Mouse (Mus musculus): ENCODE results near the gene Trp53. TPM values are rescaled to one million over a fixed set of nuclear protein-coding genes. Genes with fewer than 3 reads are reported as not detected.

Gene Trp53
- total and polyA plus RNA-seq, 3 experiments: 76.4 to 212 TPM; not detected in 1

DNA sequence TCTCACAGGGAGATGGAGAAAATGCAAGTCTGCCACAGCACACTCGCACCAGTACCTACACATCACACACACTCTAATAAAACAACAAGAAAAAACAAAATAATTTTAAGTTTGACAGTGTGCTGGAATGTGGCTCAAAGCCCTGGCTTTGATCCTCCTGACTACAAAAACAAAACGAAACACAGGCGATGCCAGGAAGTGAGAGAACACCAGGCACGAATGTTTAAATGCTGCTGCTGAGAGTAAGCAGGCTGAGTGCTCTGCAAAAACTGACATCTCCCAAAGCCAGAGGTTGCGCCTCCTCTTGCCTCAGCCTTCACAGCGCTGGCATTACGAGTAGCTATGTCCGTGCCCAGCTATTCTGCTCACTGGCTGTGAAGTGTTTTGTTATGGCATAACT, 15.0 kb upstream of the Trp53 start:
- H3K79me2 ChIP-seq (ENCODE audit: control insufficient read depth, insufficient read depth, low read length, poor library complexity): no peaks in the 10 kb centered on the region
- TF ChIP-seq JUND (IDR thresholded peaks at IDR 0.05; ENCODE audit: low read depth, low read length) (no peak), USF2 (IDR thresholded peaks at IDR 0.05; ENCODE audit: borderline replicate concordance in 1 of 2, insufficient read depth in 1 of 2, low read depth in 1 of 2, low read length in 2 of 2) (no peak), NELFE (IDR thresholded peaks at IDR 0.05; ENCODE audit: low read depth, low read length) (no peak), MAFK (IDR thresholded peaks at IDR 0.05; ENCODE audit: borderline replicate concordance, low read depth, low read length) (no peak), GABPA (IDR thresholded peaks at IDR 0.05; ENCODE audit: low read depth, low read length) (no peak), TCF12 (IDR thresholded peaks at IDR 0.05; ENCODE audit: low read depth, low read length) (no peak), MAX (IDR thresholded peaks at IDR 0.05; ENCODE audit: low read length) (no peak), ELF1 (IDR thresholded peaks at IDR 0.05; ENCODE audit: low read depth, low read length) (no peak), HCFC1 (IDR thresholded peaks at IDR 0.05; ENCODE audit: low read depth, low read length) (no peak), KAT2A (conservative IDR thresholded peaks at IDR 0.05; ENCODE audit: low read depth, low read length) (no peak), MXI1 (IDR thresholded peaks at IDR 0.05; ENCODE audit: low read depth, low read length) (no peak), ETS1 (IDR thresholded peaks at IDR 0.05; ENCODE audit: low read depth, low read length) (no peak), BHLHE40 (IDR thresholded peaks at IDR 0.05; ENCODE audit: borderline replicate concordance, low read depth, low read length) (no peak)

DNA sequence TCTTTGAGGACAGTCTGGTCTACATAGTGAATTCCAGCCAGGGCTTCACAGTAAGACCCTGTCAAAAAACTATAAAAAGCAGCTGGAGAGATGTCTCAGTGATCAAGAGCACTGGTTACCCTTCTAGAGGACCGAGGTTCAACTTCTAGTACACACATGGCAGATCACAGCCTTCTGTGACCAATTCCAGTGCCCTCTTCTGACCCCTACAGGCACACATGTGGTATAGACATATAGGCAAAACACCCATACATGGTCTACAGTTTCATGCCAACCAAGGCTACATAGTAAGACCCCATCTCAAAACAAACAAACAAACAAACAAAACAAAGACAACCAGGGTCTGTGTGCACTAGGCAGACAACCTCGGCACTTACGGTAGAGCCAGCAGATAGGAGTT, 4.9 kb upstream of the Trp53 start:
- no peaks in the 10 kb centered on the region for H3K27me3 ChIP-seq (ENCODE audit: control insufficient read depth in 1 of 2, insufficient read depth in 2 of 2, low read length in 2 of 2)
- H3K9me3 ChIP-seq (replicated peaks; ENCODE audit: insufficient read depth, low read length): no peaks in the 10 kb centered on the region
- no peak for TF ChIP-seq USF1 (IDR thresholded peaks at IDR 0.05; ENCODE audit: low read depth, low read length)
- no peak for TF ChIP-seq ZNF384 (IDR thresholded peaks at IDR 0.05; ENCODE audit: low read depth, low read length)
- TF ChIP-seq SIN3A (IDR thresholded peaks at IDR 0.05; ENCODE audit: low read length): 0 out of 2 replicates have a peak, but pooled peaks have one; percentile 29
- peak; percentile 57 to 71 (median 68) for TF ChIP-seq CTCF (IDR thresholded peaks at IDR 0.05 in 2 of 3, conservative IDR thresholded peaks at IDR 0.05 in 1 of 3; ENCODE audit: control insufficient read depth in 1 of 3, insufficient read depth in 1 of 3, low read depth in 2 of 3, low read length in 3 of 3, poor library complexity in 1 of 3, severe bottlenecking in 1 of 3)
- TF ChIP-seq TBP (IDR thresholded peaks at IDR 0.05; ENCODE audit: low read depth, low read length): no peak
- peak; percentile 48 for TF ChIP-seq SMC3 (IDR thresholded peaks at IDR 0.05; ENCODE audit: low read depth, low read length)
- no peak for TF ChIP-seq MAFK (IDR thresholded peaks at IDR 0.05; ENCODE audit: borderline replicate concordance, low read depth, low read length)
- TF ChIP-seq BHLHE40 (IDR thresholded peaks at IDR 0.05; ENCODE audit: borderline replicate concordance, low read depth, low read length): no peak
- TF ChIP-seq RAD21 (IDR thresholded peaks at IDR 0.05; ENCODE audit: low read depth, low read length): peak; percentile 24; the same call in 1 of the 2 replicates
- no peak for TF ChIP-seq HCFC1 (IDR thresholded peaks at IDR 0.05; ENCODE audit: low read depth, low read length)
- TF ChIP-seq MAX (IDR thresholded peaks at IDR 0.05; ENCODE audit: low read length): peak; percentile 35; the same call in 1 of the 2 replicates
- TF ChIP-seq MYC (IDR thresholded peaks at IDR 0.05; ENCODE audit: low read depth, low read length): peak; percentile 72
- no peak for TF ChIP-seq RCOR1 (IDR thresholded peaks at IDR 0.05; ENCODE audit: low read depth, low read length)
- peaks cover 0 to 11% of the 10 kb centered on the region in 2 experiments; a peak in 2 of 4 replicates for H3K4me1 ChIP-seq (ENCODE audit: control insufficient read depth in 1 of 2, insufficient read depth in 2 of 2, low read length in 2 of 2)
- H3K9ac ChIP-seq (ENCODE audit: control insufficient read depth, low read depth, low read length, poor library complexity, severe bottlenecking): no peak overlapping the region
- H3K4me3 ChIP-seq (ENCODE audit: control insufficient read depth in 1 of 2, insufficient read depth in 1 of 2, low read depth in 2 of 2, low read length in 2 of 2): no peak overlapping the region
- H3K79me2 ChIP-seq (ENCODE audit: control insufficient read depth, insufficient read depth, low read length, poor library complexity): peaks cover 39% of the 10 kb centered on the region
- DNase-seq (ENCODE audit: low read depth, low spot score): peak; percentile 81
- no peak overlapping the region for H3K27ac ChIP-seq (ENCODE audit: control insufficient read depth, low read depth, low read length)
- H3K36me3 ChIP-seq (ENCODE audit: control insufficient read depth in 1 of 2, insufficient read depth in 2 of 2, low read length in 2 of 2): peaks cover 2 to 6% of the 10 kb centered on the region in 2 experiments; a peak in 3 of 4 replicates

More for the DNA sequence above, 15.0 kb upstream of the Trp53 start:
- H3K4me3 ChIP-seq (ENCODE audit: control insufficient read depth in 1 of 2, insufficient read depth in 1 of 2, low read depth in 2 of 2, low read length in 2 of 2): no peak overlapping the region
- H3K4me1 ChIP-seq (ENCODE audit: control insufficient read depth in 1 of 2, insufficient read depth in 2 of 2, low read length in 2 of 2): no peaks in the 10 kb centered on the region
- H3K9me3 ChIP-seq (replicated peaks; ENCODE audit: insufficient read depth, low read length): no peaks in the 10 kb centered on the region
- H3K27ac ChIP-seq (ENCODE audit: control insufficient read depth, low read depth, low read length): no peak overlapping the region
- peaks cover 0 to 14% of the 10 kb centered on the region in 2 experiments; a peak in 2 of 4 replicates for H3K36me3 ChIP-seq (ENCODE audit: control insufficient read depth in 1 of 2, insufficient read depth in 2 of 2, low read length in 2 of 2)
- DNase-seq (ENCODE audit: low read depth, low spot score): no peak
- no peak overlapping the region for H3K9ac ChIP-seq (ENCODE audit: control insufficient read depth, low read depth, low read length, poor library complexity, severe bottlenecking)
- H3K27me3 ChIP-seq (ENCODE audit: control insufficient read depth in 1 of 2, insufficient read depth in 2 of 2, low read length in 2 of 2): no peaks in the 10 kb centered on the region

Data from MEL (cell line).